Mouse (Mus musculus) layer of hippocampus, adult 6 months (tissue): ENCODE data around the gene Prrxl1. TPM values are rescaled to one million over a fixed set of nuclear protein-coding genes. Genes with fewer than 3 reads are reported as not detected.

Experiments used
- long read RNA-seq, 2 experiments: library from polyadenylated mRNA; unstranded; transcript quantifications; one replicate each; pipeline ENCODE4 v2.0.0; 2019 to 2020
- polyA plus RNA-seq: library from polyadenylated mRNA; unstranded; fragments of <200 nt; fragmentation: Nextera tagmentation; gene quantifications from 2 replicates; pipeline ENCODE4 v1.2.3, GENCODE M21; 2021

Prrxl1 gene
- polyA plus RNA-seq, result 0.09 TPM in 1 of 2 replicates, not detected in the other
- long read RNA-seq, experiment 1, partial matches to known transcripts, result 0 of 1 reads
- long read RNA-seq, experiment 1, other reads (novel, unspliced or antisense), result 0 of 1 reads
- long read RNA-seq, experiment 2, partial matches to known transcripts, result 1 of 5 reads
- long read RNA-seq, experiment 2, other reads (novel, unspliced or antisense), result 1 of 5 reads

DNA sequence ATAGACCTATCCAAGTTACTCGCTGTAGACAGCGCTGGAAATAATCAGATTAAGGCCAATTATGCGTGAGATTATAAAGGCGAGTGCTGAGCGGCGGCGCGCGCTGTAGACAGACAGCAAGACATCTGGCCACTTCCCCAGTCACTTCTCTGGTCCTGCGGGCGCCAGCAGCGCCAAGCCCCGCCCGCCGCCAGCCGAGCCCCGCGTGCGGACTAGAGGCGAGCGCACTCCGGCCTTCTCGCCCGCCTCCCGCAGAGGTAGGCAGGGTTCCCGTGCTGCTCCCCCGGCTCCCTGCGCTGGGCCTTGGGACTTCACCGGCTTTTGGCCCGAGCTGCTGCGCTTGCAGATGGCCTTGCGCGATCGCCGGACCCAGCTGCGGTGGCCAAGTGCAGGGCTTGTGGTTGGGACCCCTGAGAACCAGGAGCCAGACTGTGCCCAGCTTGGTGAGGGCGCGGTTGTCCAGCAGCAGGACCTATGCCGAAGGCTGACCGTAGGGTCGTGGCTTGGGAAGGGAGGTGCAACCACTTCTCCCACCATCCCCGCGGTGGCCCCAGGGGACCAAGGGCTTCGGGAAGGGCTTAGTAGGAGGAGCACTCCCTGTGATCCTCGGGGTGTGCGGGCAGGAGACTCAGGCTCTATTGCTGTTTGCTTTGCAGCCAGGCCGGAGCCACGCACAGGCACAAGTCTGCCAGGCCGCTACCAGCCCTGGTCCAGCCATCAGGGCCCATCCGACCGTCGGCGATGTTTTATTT is at the start of gene Prrxl1:
Gene Prrxl1 (plus strand): TSS at position 118 of the 752 bp plus-strand sequence.

GRCm38 (mm10) chr14:32685124-32685826 is 86.1 kb downstream of the Prrxl1 start, which contains the start of gene 3425401B19Rik:
TSS of gene 3425401B19Rik (minus strand) at chr14:32685293.

Other genes with a start within 250 kb of the Prrxl1 start
- 4.0 and 5.1 TPM in 2 replicates for gene 1700024G13Rik, start 211.0 kb upstream of the Prrxl1 start, polyA plus RNA-seq
- gene Slc18a3, start 134.6 kb upstream of the Prrxl1 start, polyA plus RNA-seq, result 0.20 and 0.38 TPM in 2 replicates
- gene Chat, start 133.4 kb upstream of the Prrxl1 start, polyA plus RNA-seq, result 0.11 and 0.55 TPM in 2 replicates
- 1.0 and 1.5 TPM in 2 replicates for gene Ercc6, start 85.9 kb upstream of the Prrxl1 start, polyA plus RNA-seq
- gene 3425401B19Rik, start 85.9 kb downstream of the Prrxl1 start, polyA plus RNA-seq, result 0.03 TPM in 2 replicates
- gene Tmem273, start 186.6 kb downstream of the Prrxl1 start, polyA plus RNA-seq, result 0.43 and 0.48 TPM in 2 replicates
- gene Fam170b, start 234.6 kb downstream of the Prrxl1 start, polyA plus RNA-seq, result not detected in 2 replicates